Comparison of ENCODE assay signal across 8 mouse cellular contexts in genomic region chr8:106871931-106872371, GRCm38 (mm10). TPM values are rescaled to one million over a fixed set of nuclear protein-coding genes. Genes with fewer than 3 reads are reported as not detected.
DNase-seq lines count a peak whose midpoint lies in the region; ATAC-seq and TF ChIP-seq lines count a peak whose summit lies in the region.

No protein-coding gene starts in this region.

- peak overlapping the region; percentile 79 for H3K4me3 ChIP-seq in layer of hippocampus, adult 2 months
- H3K4me3 ChIP-seq in embryonic facial prominence, embryonic 10.5 days, result peak overlapping the region; percentile 76
- H3K4me3 ChIP-seq in neural tube, embryonic 13.5 days, result peak overlapping the region; percentile 60

- TF ChIP-seq CTCF in layer of hippocampus, adult 2 months (conservative IDR thresholded peaks at IDR 0.05), result peak; percentile 30; the same call in 1 of the 2 replicates

- peak; percentile 77 for ATAC-seq in neural tube, embryonic 13.5 days (ENCODE audit: low read depth)
- ATAC-seq in erythroblast, adult 5-6 weeks (replicated peaks; ENCODE audit: low FRiP score, poor library complexity, severe bottlenecking), result no peak

- H3K4me2 ChIP-seq in neural tube, embryonic 13.5 days, result peak overlapping the region; percentile 86

- peaks cover 74% of the 10 kb centered on the region for H3K27me3 ChIP-seq in embryonic facial prominence, embryonic 10.5 days (replicated peaks; ENCODE audit: low read depth, poor library complexity, severe bottlenecking)
- peaks cover 68% of the 10 kb centered on the region for H3K27me3 ChIP-seq in neural tube, embryonic 13.5 days

- no peaks in the 10 kb centered on the region for H3K9me3 ChIP-seq in embryonic facial prominence, embryonic 10.5 days
- no peaks in the 10 kb centered on the region for H3K9me3 ChIP-seq in neural tube, embryonic 13.5 days

- H3K9ac ChIP-seq in neural tube, embryonic 13.5 days, result peak overlapping the region; percentile 80

- no peak for DNase-seq in layer of hippocampus, adult 2 months (ENCODE audit: low spot score in 2 of 2)
- DNase-seq in layer of hippocampus, adult 9-11 months, result no peak
- DNase-seq in embryonic facial prominence, embryonic 10.5 days (ENCODE audit: low spot score), result peak; percentile 77
- peak; percentile 72 for DNase-seq in heart, adult 8-10 months (ENCODE audit: low spot score)
- peak; percentile 55 for DNase-seq in kidney, adult 11 months
- DNase-seq in lung, adult 18-20 months, result peak; percentile 46 to 67

- H3K36me3 ChIP-seq in embryonic facial prominence, embryonic 10.5 days (replicated peaks), result peaks cover 30% of the 10 kb centered on the region
- H3K36me3 ChIP-seq in neural tube, embryonic 13.5 days, result peaks cover 27% of the 10 kb centered on the region

- 0 out of 2 replicates have a peak overlapping the region, but pooled peaks have one; percentile 18 for H3K27ac ChIP-seq in layer of hippocampus, adult 2 months
- 0 out of 2 replicates have a peak overlapping the region, but pooled peaks have one; percentile 36 for H3K27ac ChIP-seq in embryonic facial prominence, embryonic 10.5 days (replicated peaks)
- peak overlapping the region; percentile 39 for H3K27ac ChIP-seq in neural tube, embryonic 13.5 days (replicated peaks)

- H3K4me1 ChIP-seq in embryonic facial prominence, embryonic 10.5 days, result peaks cover 43% of the 10 kb centered on the region
- H3K4me1 ChIP-seq in neural tube, embryonic 13.5 days (replicated peaks), result peaks cover 38% of the 10 kb centered on the region

- under 1% methylated on average over 22 of the region's 22 CpGs for WGBS in embryonic facial prominence, embryonic 10.5 days
- under 1% methylated on average over 22 of the region's 22 CpGs for WGBS in neural tube, embryonic 13.5 days

RNA-seq across cellular contexts. Expression of gene Has3, which starts 1.9 kb away (rescaled TPM):
- 1 to 10 TPM; 1.3 to 1.9 TPM for total RNA-seq in layer of hippocampus, adult 2 months (2021)
- polyA plus RNA-seq in embryonic facial prominence, embryonic 10.5 days (2016; fragmentation: Nextera tagmentation; extraction: Ambion mirVana), result 0.05 and 0.17 TPM in 2 replicates
- total RNA-seq in heart, adult 8-10 months (2022), result 1 to 10 TPM in 2 of 4 experiments, under 1 TPM in 2; 0.62 to 1.3 (median 1.0) TPM
- polyA plus RNA-seq in neural tube, embryonic 13.5 days (2015; fragmentation: Nextera tagmentation; extraction: Ambion mirVana), result 0.47 and 0.74 TPM in 2 replicates
- not detected in 2 replicates for total RNA-seq in erythroblast, adult 5-6 weeks (2015; ENCODE audit: low replicate concordance)
- total RNA-seq in erythroblast, adult 5-6 weeks (2017; ENCODE audit: low replicate concordance), result not detected in 2 replicates

RNA-seq across cellular contexts. Expression of gene Utp4, which starts 21.5 kb away (rescaled TPM):
- total RNA-seq in layer of hippocampus, adult 2 months (2021), result 10 to 100 TPM; 43.4 to 47.9 TPM
- 100 and 103 TPM in 2 replicates for polyA plus RNA-seq in embryonic facial prominence, embryonic 10.5 days (2016; fragmentation: Nextera tagmentation; extraction: Ambion mirVana)
- 10 to 100 TPM; 20.2 to 23.0 (median 21.6) TPM for total RNA-seq in heart, adult 8-10 months (2022)
- polyA plus RNA-seq in neural tube, embryonic 13.5 days (2015; fragmentation: Nextera tagmentation; extraction: Ambion mirVana), result 42.2 and 46.9 TPM in 2 replicates
- total RNA-seq in erythroblast, adult 5-6 weeks (2015; ENCODE audit: low replicate concordance), result 12.7 and 22.6 TPM in 2 replicates
- 5.4 and 9.1 TPM in 2 replicates for total RNA-seq in erythroblast, adult 5-6 weeks (2017; ENCODE audit: low replicate concordance)

Comparison
In these comparisons a context has a peak if more than half of its experiments do, and no peak if none do; other contexts are left out.
1. DNase-seq: peak in embryonic facial prominence, embryonic 10.5 days (single experiment), heart, adult 8-10 months (single experiment), kidney, adult 11 months (single experiment) and lung, adult 18-20 months (2 of 2); none in layer of hippocampus, adult 2 months (0 of 2) and layer of hippocampus, adult 9-11 months (single experiment).
2. Peak in every context shown above with its lines, with median percentiles within 50 percentile points of each other: H3K27ac ChIP-seq and H3K4me3 ChIP-seq.